Mouse (Mus musculus) liver, adult 2 months (tissue): ENCODE data around the gene Aff3. TPM values are rescaled to one million over a fixed set of nuclear protein-coding genes. Genes with fewer than 3 reads are reported as not detected.

Source experiments
- DNase-seq: peaks from one replicate; pipeline ENCODE4 v3.0.0-alpha.2; 2011; ENCODE audit warnings: low read depth, low spot score; ENCODE audit errors: extremely low read depth
- H3K27ac ChIP-seq: fragments of 200-500 bp; replicated peaks from 2 replicates; pipeline ENCODE4 v1.5.1; 2012; ENCODE audit warnings: low read depth, mild to moderate bottlenecking, control low read depth, inconsistent platforms, low read length; ENCODE audit not compliant: insufficient read depth
- H3K27me3 ChIP-seq: fragments of 200-500 bp; 2 replicates; pipeline ENCODE4 v1.6.1; 2012; ENCODE audit warnings: mild to moderate bottlenecking, moderate library complexity, low read length, inconsistent platforms; ENCODE audit not compliant: control insufficient read depth, insufficient read depth
- H3K36me3 ChIP-seq: fragments of 200-500 bp; 2 replicates; pipeline ENCODE4 v1.6.1; 2012; ENCODE audit warnings: low read length, inconsistent platforms; ENCODE audit not compliant: control insufficient read depth, insufficient read depth
- H3K4me1 ChIP-seq: fragments of 200-500 bp; 2 replicates; pipeline ENCODE4 v1.6.1; 2011; ENCODE audit warnings: low read length; ENCODE audit not compliant: control insufficient read depth, insufficient read depth
- H3K4me3 ChIP-seq: fragments of 200-500 bp; 2 replicates; pipeline ENCODE4 v1.5.1; 2011; ENCODE audit warnings: low read depth, mild to moderate bottlenecking, control low read depth, low read length, moderate library complexity; ENCODE audit not compliant: insufficient read depth
- H3K79me2 ChIP-seq: fragments of 200-500 bp; 2 replicates; pipeline ENCODE4 v1.6.1; 2012; ENCODE audit warnings: inconsistent platforms, mild to moderate bottlenecking, low read length, moderate library complexity; ENCODE audit not compliant: control insufficient read depth, insufficient read depth
- H3K9ac ChIP-seq: fragments of 200-500 bp; 2 replicates; pipeline ENCODE4 v1.6.1; 2012; ENCODE audit warnings: low read depth, mild to moderate bottlenecking, control low read depth, inconsistent platforms, low read length
- CTCF ChIP-seq: fragments of 200-500 bp; IDR thresholded peaks from 2 replicates; pipeline ENCODE4 v1.5.1; 2011; ENCODE audit warnings: low read depth, low read length, control low read depth
- POLR2A ChIP-seq: fragments of 200-500 bp; IDR thresholded peaks from 2 replicates; pipeline ENCODE4 v1.6.1; 2011; ENCODE audit warnings: low read length, control low read depth; ENCODE audit not compliant: insufficient read depth; ENCODE audit errors: extremely low read depth
- WGBS: fragments of 180-500 bp; shearing (Covaris S2); methylation state at CpG from one replicate; pipeline ENCODE4 v1.1.7; 2018; 5-methylcytosine and 5-hydroxymethylcytosine counted together
- polyA plus RNA-seq: library from polyadenylated mRNA; depleted of rRNA; stranded (reverse); fragments of >200 nt; gene quantifications from 2 replicates; pipeline ENCODE4 v1.2.3, GENCODE M21; 2012
- total RNA-seq: library from RNA; depleted of rRNA; stranded (reverse); fragments of >200 nt; gene quantifications from 2 replicates; pipeline ENCODE4 v1.2.3, GENCODE M21; 2014

Gene Aff3
- total and polyA plus RNA-seq, 2 experiments = 0.18 to 0.28 TPM

- no peak overlapping the region for H3K4me3 ChIP-seq
- no peak for DNase-seq
- H3K27ac ChIP-seq = no peak overlapping the region
- WGBS = 94% methylated on average over 7 of the region's 7 CpGs
- no peaks in the 10 kb centered on the region for H3K36me3 ChIP-seq
- no peak overlapping the region for H3K9ac ChIP-seq
- no peak for TF ChIP-seq POLR2A
- TF ChIP-seq CTCF = no peak
- peaks cover 12% of the 10 kb centered on the region for H3K4me1 ChIP-seq
- H3K27me3 ChIP-seq = no peaks in the 10 kb centered on the region
- no peaks in the 10 kb centered on the region for H3K79me2 ChIP-seq
These were observed 358.6 kb downstream of the Aff3 start for GRCm38 (mm10) chr1:38306146-38306545.

GRCm38 (mm10) chr1:38304376-38304775 lies 360.4 kb downstream of the Aff3 start:
- Histone ChIP-seq H3K36me3 (no peaks in the 10 kb centered on the region), H3K4me3 (no peak overlapping the region), H3K79me2 (no peaks in the 10 kb centered on the region), H3K9ac (no peak overlapping the region), H3K27ac (no peak overlapping the region), H3K27me3 (no peaks in the 10 kb centered on the region), H3K4me1 (peaks cover 12% of the 10 kb centered on the region)
- TF ChIP-seq POLR2A = no peak
- no peak for TF ChIP-seq CTCF
- 94% methylated on average over 11 of the region's 11 CpGs for WGBS
- DNase-seq = no peak

GRCm38 (mm10) chr1:38298291-38298690 lies 366.5 kb downstream of the Aff3 start:
- 81% methylated on average over 3 of the region's 3 CpGs for WGBS
- no peak overlapping the region for H3K27ac ChIP-seq
- no peaks in the 10 kb centered on the region for H3K36me3 ChIP-seq
- no peaks in the 10 kb centered on the region for H3K4me1 ChIP-seq
- no peaks in the 10 kb centered on the region for H3K79me2 ChIP-seq
- no peak overlapping the region for H3K9ac ChIP-seq
- H3K4me3 ChIP-seq = no peak overlapping the region
- no peak for DNase-seq
- no peaks in the 10 kb centered on the region for H3K27me3 ChIP-seq
- TF ChIP-seq POLR2A (no peak), CTCF (no peak)

- H3K27me3 ChIP-seq = no peaks in the 10 kb centered on the region
- no peaks in the 10 kb centered on the region for H3K36me3 ChIP-seq
- WGBS = 88% methylated on average over 6 of the region's 6 CpGs
- no peak overlapping the region for H3K27ac ChIP-seq
- H3K4me3 ChIP-seq = no peak overlapping the region
- TF ChIP-seq POLR2A = no peak
- TF ChIP-seq CTCF = no peak
- no peaks in the 10 kb centered on the region for H3K4me1 ChIP-seq
- no peak overlapping the region for H3K9ac ChIP-seq
- no peak for DNase-seq
- no peaks in the 10 kb centered on the region for H3K79me2 ChIP-seq
These were observed 369.8 kb downstream of the Aff3 start for GRCm38 (mm10) chr1:38294906-38295305.

- H3K36me3 ChIP-seq = no peaks in the 10 kb centered on the region
- no peak for DNase-seq
- no peaks in the 10 kb centered on the region for H3K79me2 ChIP-seq
- no peak overlapping the region for H3K4me3 ChIP-seq
- no peaks in the 10 kb centered on the region for H3K4me1 ChIP-seq
- WGBS = 96% methylated on average over 9 of the region's 9 CpGs
- TF ChIP-seq POLR2A (no peak), CTCF (no peak)
- H3K27ac ChIP-seq = no peak overlapping the region
- no peak overlapping the region for H3K9ac ChIP-seq
- no peaks in the 10 kb centered on the region for H3K27me3 ChIP-seq
These were observed 370.4 kb downstream of the Aff3 start for GRCm38 (mm10) chr1:38294336-38294695.

- Histone ChIP-seq H3K4me1 (no peaks in the 10 kb centered on the region), H3K27ac (no peak overlapping the region), H3K4me3 (no peak overlapping the region), H3K9ac (no peak overlapping the region), H3K36me3 (no peaks in the 10 kb centered on the region), H3K27me3 (no peaks in the 10 kb centered on the region; the same call in 1 of the 2 replicates), H3K79me2 (no peaks in the 10 kb centered on the region)
- DNase-seq = no peak
- TF ChIP-seq POLR2A (no peak), CTCF (no peak)
- 94% methylated on average over 12 of the region's 12 CpGs for WGBS
These were observed 371.0 kb downstream of the Aff3 start for GRCm38 (mm10) chr1:38293671-38294335.
